Mouse (Mus musculus) A20 (cell line): ENCODE results near the gene Bloc1s5.

Experiments used
- DNase-seq: peaks from one replicate; pipeline ENCODE4 v3.0.0-alpha.2; 2011; ENCODE audit warnings: low read depth, low spot score

Bloc1s5 gene

DNA sequence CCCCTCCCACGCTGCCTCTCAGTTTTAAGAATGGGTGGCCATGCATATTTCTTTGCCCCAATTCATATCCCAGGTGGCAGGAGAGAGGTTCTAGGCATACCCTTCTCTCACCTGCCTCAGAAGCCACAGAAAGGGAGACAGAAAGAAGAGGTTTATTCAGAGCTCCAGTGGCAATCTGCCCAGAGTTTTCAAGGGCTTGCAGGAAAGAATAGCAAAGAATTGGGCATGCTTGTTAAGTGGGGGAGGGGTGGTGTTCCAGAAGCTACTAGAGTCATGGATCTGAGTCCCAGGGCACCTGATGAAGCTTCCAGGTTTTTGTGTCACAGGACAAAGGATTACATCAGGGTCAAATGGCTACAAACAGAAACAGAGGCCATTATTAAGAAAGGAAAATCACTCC is 61.6 kb downstream of the Bloc1s5 start:
- DNase-seq, result no peak

DNA sequence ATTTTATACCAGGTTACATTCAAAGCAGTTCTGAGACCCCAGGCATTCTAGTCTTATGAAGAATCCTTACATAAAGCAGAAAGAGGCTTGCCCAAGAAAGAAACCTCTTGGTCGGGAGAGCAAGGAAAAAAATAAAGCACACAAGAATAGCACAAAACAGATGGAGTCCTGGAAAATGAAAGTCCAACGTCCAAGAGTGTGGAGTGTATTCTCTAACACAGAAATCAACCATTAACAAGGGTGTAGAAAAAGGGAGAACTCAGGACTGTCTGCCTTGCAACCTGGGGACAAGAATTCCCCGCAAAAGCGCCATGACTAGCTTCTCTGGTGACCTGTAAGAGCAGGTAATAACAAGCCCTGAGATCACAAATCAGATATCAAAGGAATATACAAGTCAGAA is 69.7 kb downstream of the Bloc1s5 start:
- no peak for DNase-seq

DNA sequence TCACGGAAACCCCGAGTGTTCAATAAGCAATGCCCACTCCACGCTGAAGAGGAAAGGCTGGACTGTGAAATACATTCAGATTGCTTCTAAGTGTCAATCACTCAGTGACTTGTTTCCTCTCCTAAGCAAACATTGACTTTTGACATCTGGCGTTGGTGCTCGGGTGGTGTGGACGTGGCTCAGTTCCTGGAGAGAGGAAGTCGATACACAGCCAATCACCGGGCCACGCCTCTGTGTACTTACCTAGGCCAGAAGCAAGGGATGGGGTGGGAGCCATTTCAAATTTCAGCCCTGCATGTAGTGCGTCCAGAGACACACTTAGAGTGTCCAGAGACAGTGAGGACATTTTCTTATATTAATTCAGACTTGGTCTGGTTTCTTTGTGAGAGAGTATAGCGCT is 80.3 kb downstream of the Bloc1s5 start:
- DNase-seq, result no peak

GRCm38 (mm10) chr13:38554210-38554609 is 80.7 kb downstream of the Bloc1s5 start:
- no peak for DNase-seq

DNA sequence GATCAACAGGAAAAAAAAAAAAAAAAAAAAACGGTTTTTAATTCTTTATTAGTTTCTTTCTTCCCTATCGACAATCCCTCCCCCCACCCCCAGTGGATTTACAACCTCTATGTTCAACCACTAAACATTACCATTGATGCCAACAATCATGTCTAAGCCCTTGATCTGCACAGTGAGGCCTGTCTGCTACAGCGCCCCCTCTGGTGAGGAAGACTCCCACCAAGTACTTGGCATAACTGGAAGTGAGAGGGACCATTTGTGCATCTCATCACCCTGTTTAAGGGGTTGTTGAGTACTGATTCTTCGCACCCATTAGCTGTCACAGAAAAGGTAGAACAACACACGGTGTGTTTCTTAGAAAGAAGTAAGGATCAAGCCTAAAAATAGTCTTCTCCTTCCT is 86.2 kb downstream of the Bloc1s5 start:
- DNase-seq, result no peak

DNA sequence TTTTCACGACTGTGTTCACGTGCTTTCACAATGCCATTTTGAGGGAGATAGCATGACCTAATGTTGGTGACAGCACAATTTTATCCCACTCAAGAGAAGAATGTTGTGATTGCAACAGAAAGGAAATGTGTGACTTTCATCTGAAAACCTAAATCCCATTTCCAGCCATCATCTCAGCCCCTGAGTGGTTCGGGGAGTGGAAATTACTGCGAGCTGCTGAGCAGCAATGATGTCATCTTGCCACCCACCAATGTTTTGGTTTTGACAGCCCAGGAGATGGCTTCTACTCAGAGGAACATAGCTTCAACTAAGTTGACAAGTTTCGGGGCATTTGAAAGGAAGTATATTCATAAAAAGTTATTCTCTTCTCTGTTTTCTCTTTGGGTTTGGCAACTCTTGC is 87.2 kb downstream of the Bloc1s5 start:
- no peak for DNase-seq

DNA sequence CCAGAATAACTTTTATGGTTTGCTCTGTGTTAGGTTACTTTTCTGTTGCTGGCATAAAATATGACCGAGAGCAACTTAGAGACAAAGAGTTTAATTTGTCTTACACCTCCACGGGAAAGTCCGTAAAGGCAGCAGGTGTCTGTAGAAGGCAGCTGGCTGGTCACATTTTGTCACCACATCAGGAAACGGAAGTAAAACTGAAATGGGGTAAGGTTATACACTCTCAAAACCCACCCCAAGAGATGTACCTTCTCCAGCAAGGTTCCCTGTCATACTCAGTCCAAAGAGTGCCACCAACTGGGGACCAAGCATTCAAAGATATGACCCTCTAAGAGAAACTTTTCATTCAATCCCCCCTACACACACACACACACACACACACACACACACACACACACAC is 88.2 kb downstream of the Bloc1s5 start:
- peak; percentile 89 for DNase-seq

DNA sequence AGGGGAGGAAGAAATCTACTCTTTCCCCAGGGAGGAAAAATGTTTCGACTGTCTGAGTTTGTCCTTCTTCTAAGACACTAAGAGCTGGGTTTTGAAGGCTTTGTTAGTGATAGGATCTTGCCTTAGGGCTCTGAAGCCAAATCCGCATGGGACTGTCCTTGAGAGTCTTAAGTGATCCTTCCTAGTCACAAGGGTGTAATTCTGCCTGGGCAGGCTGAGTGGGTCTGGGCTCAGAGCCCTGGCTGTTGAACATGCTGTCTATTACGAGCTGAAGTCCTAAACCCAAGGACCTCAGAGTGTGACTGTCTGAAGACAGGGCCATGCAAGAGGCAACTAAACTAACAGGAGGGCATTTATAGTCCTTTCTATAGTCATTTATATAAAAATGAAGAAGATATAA is 89.4 kb downstream of the Bloc1s5 start:
- DNase-seq, result no peak

DNA sequence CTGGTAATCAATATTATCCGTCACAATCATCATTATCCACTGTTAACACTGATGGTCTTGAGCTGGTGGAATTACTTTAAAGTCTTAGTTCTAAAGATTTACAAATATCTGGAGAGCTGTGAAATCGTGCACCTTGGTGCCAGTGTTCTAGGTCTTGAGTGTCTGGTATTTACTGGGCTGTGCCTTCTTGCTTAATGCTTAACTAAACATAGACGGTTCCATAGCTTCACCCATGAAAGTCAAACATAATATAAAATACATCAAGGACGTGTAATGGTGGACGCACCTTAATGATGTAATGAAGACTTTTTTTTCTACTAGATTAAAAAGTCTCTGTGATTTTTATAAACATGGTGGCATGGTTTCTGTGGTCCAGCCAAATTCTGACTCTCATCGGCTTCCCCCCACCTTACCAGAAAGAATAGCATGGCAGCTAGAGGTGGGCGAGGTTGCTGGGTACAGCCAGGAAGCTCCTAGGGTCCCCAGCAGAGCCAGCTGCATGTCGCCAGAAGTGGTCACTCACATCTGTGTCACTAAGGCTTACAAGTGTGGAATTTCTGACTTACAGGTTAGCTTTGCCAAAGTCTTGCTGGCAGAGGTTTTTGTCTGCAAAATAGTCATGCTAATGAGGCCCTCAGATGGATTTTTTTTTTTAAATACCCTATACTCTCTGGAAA is 90.0 kb downstream of the Bloc1s5 start:
- no peak for DNase-seq

GRCm38 (mm10) chr13:38543455-38544125 is 91.3 kb downstream of the Bloc1s5 start:
- DNase-seq, result no peak
